Mouse (Mus musculus): ENCODE measurements around the gene Tmed9.

The Tmed9 gene

GRCm38 (mm10) chr13:55573432-55573831 lies at the start of gene Tmed9:
TSS of gene Tmed9 (plus strand) at chr13:55573732.
- DNase-seq (ENCODE audit: low read depth): no peak

- DNase-seq (ENCODE audit: low read depth): no peak
Measured at GRCm38 (mm10) chr13:55523951-55524600, 49.5 kb upstream of the Tmed9 start.

GRCm38 (mm10) chr13:55525733-55526553 lies 47.6 kb upstream of the Tmed9 start:
- DNase-seq (ENCODE audit: low read depth): no peak

GRCm38 (mm10) chr13:55527212-55527611 lies 46.3 kb upstream of the Tmed9 start:
- DNase-seq (ENCODE audit: low read depth): no peak

- no peak for DNase-seq (ENCODE audit: low read depth)
Measured at GRCm38 (mm10) chr13:55527834-55528772, 45.4 kb upstream of the Tmed9 start.

- DNase-seq (ENCODE audit: low read depth): no peak
Measured at GRCm38 (mm10) chr13:55529198-55529915, 44.2 kb upstream of the Tmed9 start, which contains the start of gene Dok3. TSS of gene Dok3 (minus strand) at chr13:55529296.

- DNase-seq (ENCODE audit: low read depth): no peak
Measured at GRCm38 (mm10) chr13:55535191-55535590, 38.3 kb upstream of the Tmed9 start.

- no peak for DNase-seq (ENCODE audit: low read depth)
Measured at GRCm38 (mm10) chr13:55535796-55536193, 37.7 kb upstream of the Tmed9 start.

- DNase-seq (ENCODE audit: low read depth): peak; percentile 99
Measured at GRCm38 (mm10) chr13:55536194-55537175, 37.0 kb upstream of the Tmed9 start, which contains the start of gene Ddx41. TSS of gene Ddx41 (minus strand) at chr13:55536658.

GRCm38 (mm10) chr13:55540933-55541332 lies 32.6 kb upstream of the Tmed9 start:
- DNase-seq (ENCODE audit: low read depth): no peak

- no peak for DNase-seq (ENCODE audit: low read depth)
Measured at GRCm38 (mm10) chr13:55542891-55543290, 30.6 kb upstream of the Tmed9 start.

GRCm38 (mm10) chr13:55543447-55543846 lies 30.1 kb upstream of the Tmed9 start:
- no peak for DNase-seq (ENCODE audit: low read depth)

GRCm38 (mm10) chr13:55544792-55545191 lies 28.7 kb upstream of the Tmed9 start:
- no peak for DNase-seq (ENCODE audit: low read depth)

- no peak for DNase-seq (ENCODE audit: low read depth)
Measured at GRCm38 (mm10) chr13:55547916-55548315, 25.6 kb upstream of the Tmed9 start.

- DNase-seq (ENCODE audit: low read depth): no peak
Measured at GRCm38 (mm10) chr13:55548426-55548825, 25.1 kb upstream of the Tmed9 start.

GRCm38 (mm10) chr13:55549061-55549460 lies 24.5 kb upstream of the Tmed9 start:
- DNase-seq (ENCODE audit: low read depth): no peak

GRCm38 (mm10) chr13:55555921-55556320 lies 17.6 kb upstream of the Tmed9 start:
- no peak for DNase-seq (ENCODE audit: low read depth)

- no peak for DNase-seq (ENCODE audit: low read depth)
Measured at GRCm38 (mm10) chr13:55557499-55557898, 16.0 kb upstream of the Tmed9 start.

GRCm38 (mm10) chr13:55563266-55563879 lies 10.2 kb upstream of the Tmed9 start:
- DNase-seq (ENCODE audit: low read depth): no peak

- DNase-seq (ENCODE audit: low read depth): no peak
Measured at GRCm38 (mm10) chr13:55567001-55567400, 6.5 kb upstream of the Tmed9 start.

Measured in NIH3T3 (cell line).